Mouse (Mus musculus) brain, embryonic 14.5 days (tissue): ENCODE results near the gene Slc34a2. TPM values are rescaled to one million over a fixed set of nuclear protein-coding genes. Genes with fewer than 3 reads are reported as not detected.

Experiments used
- DNase-seq: peaks from one replicate; pipeline ENCODE4 v3.0.0-alpha.2; 2011; ENCODE audit warnings: low read depth
- CTCF ChIP-seq: fragments of 200-500 bp; IDR thresholded peaks from 2 replicates; pipeline ENCODE4 v1.5.1; 2012; ENCODE audit warnings: inconsistent platforms, mild to moderate bottlenecking, moderate library complexity, borderline replicate concordance; ENCODE audit not compliant: insufficient read depth, insufficient read length; ENCODE audit errors: extremely low read depth
- POLR2A ChIP-seq: fragments of 200-500 bp; IDR thresholded peaks from 2 replicates; pipeline ENCODE4 v1.6.1; 2012; ENCODE audit warnings: mild to moderate bottlenecking, inconsistent platforms, borderline replicate concordance; ENCODE audit not compliant: poor library complexity, insufficient read depth, insufficient read length, severe bottlenecking; ENCODE audit errors: extremely low read depth
- polyA plus RNA-seq: library from polyadenylated mRNA; depleted of rRNA; stranded (reverse); fragments of >200 nt; gene quantifications from 2 replicates; pipeline ENCODE4 v1.2.3, GENCODE M21; 2012; rRNA removed

Gene Slc34a2
- 0.04 and 0.11 TPM in 2 replicates for polyA plus RNA-seq

GRCm38 (mm10) chr5:53037781-53038180, at the start of gene Slc34a2:
TSS of gene Slc34a2 (plus strand) at chr5:53038081.
- no peak for TF ChIP-seq CTCF
- no peak for TF ChIP-seq POLR2A

GRCm38 (mm10) chr5:52990687-52991341, 47.1 kb upstream of the Slc34a2 start:
- DNase-seq: no peak
- TF ChIP-seq POLR2A (no peak), CTCF (no peak)

More at GRCm38 (mm10) chr5:53037781-53038180, at the start of gene Slc34a2:
- DNase-seq: no peak

DNA sequence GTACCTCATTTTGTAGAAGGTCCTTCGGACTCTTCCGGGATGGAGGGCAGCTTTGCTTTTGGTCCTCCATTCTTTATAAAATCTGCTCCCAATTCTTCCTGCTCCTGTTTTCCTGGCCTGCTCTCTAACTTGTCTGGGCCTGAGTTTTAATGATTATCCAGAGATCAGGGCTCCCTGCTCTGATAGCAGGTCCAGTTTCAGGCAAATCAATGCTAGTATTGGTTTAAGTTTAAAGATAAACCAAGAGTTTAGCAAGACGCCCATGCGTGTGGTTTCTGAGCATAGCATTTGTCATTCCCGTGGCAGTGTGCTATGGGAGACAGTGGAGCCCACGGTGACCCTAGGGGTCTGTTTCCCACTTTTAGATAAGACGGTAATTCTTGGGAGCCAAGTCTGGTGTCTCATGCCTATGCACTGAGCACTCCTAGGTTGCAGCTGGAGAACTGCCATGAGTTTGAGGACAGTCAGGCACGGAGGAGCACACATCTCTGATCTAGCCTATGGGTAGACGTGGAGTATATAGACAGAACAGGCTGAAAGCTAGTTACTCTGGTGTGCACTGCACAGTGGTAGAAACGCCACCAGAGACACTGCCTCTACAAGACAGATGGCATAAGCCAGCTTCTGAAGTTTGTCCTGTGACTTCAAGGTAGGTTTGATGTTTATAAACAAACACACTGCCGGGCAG, 45.5 kb upstream of the Slc34a2 start:
- TF ChIP-seq POLR2A (no peak), CTCF (no peak)
- no peak for DNase-seq

DNA sequence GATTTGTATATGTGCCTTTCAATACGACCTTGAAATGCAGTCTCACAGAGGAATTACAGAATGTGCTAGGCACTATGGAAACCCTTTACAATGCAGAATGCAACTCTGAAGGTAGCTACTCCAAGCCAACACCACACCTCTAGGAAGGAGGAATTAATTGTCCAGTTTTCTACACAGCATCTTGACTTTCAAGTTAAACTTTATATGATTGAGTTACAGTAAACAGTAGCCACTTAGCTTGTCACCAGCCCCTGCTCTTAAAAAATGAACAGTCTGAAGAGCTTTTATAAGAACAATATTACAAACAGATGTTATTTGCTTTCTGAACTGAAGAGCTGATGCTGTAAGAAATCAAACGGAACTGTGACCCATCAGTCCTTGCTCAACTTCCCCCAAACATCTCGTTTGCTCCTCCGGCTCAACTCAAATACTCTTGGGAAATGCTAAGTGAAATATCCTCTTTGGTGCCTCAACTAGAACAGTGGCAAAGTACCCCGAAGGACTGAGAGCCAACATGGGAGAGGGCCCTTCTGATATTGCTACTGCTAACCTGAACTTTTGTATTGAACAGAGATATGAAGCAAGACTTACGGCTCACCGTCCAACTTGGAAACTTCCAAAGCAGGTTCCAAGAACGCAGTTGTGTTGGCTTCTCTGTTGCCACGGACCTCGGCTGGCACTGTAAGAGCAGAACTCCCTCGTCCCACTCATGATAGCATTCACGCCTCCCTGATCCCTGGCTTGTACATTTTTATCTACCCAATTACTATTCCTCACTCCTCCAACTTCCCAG, 44.2 kb upstream of the Slc34a2 start:
- no peak for TF ChIP-seq POLR2A
- no peak for TF ChIP-seq CTCF
- DNase-seq: no peak

- DNase-seq: no peak
- TF ChIP-seq POLR2A: no peak
- TF ChIP-seq CTCF: no peak
Measured at GRCm38 (mm10) chr5:52995461-52995860, 42.4 kb upstream of the Slc34a2 start.

GRCm38 (mm10) chr5:52996145-52996544, 41.7 kb upstream of the Slc34a2 start:
- DNase-seq: no peak
- no peak for TF ChIP-seq POLR2A
- no peak for TF ChIP-seq CTCF

DNA sequence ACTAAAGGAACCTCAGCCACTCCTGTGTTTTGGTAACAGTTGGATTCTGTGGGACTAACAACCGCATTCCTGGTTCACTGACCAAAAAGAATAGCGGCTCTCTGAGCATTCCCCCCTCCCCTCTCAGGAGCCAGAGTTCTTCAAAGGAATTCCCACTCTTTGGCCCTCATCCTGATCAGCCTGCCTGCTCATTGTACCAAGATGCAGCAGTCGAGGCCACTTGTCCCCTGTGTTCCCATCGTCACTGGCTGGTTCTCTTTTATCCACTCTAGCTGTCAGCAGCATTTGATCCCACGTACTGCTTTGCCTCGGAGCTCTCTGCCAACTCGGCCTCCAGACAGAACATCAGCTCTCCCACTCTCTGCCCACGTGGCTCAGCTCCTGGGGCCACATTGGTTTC, 41.3 kb upstream of the Slc34a2 start:
- peak; percentile 70 for DNase-seq
- no peak for TF ChIP-seq POLR2A

- DNase-seq: no peak
- no peak for TF ChIP-seq CTCF
- TF ChIP-seq POLR2A: no peak
Measured at GRCm38 (mm10) chr5:52997032-52997431, 40.8 kb upstream of the Slc34a2 start.

DNA sequence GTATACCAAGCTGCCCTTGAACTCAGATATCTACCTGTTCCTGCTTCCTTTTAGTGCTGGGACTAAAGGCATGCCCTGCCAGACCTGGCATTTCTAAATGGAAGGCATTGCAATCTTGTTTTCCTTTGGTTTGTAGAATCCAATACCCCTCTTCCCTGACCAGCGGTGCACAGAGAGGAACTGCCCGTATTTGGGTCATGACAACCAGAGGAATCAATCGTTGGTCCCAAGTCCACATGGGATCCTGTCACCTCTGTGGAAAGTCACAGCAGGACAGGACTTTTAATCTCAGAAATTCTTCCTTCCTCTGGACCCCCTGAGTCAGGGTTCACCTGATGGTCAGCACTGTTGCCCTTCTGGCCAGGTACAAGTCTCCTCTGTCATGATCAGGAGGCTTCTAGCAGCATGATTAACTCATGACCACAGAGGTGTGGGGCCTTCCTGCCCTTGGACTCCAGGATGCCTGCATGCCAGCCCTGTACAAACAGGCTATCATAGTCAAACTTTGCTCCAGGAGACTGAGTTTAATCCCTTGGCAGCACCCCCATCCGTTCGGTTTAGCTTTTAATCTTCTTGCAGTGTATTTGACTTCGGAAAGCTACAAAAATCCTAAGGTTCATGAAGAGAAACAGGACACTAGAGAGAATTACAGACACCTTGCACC, 39.7 kb upstream of the Slc34a2 start:
- TF ChIP-seq POLR2A: no peak
- no peak for TF ChIP-seq CTCF
- DNase-seq: no peak

DNA sequence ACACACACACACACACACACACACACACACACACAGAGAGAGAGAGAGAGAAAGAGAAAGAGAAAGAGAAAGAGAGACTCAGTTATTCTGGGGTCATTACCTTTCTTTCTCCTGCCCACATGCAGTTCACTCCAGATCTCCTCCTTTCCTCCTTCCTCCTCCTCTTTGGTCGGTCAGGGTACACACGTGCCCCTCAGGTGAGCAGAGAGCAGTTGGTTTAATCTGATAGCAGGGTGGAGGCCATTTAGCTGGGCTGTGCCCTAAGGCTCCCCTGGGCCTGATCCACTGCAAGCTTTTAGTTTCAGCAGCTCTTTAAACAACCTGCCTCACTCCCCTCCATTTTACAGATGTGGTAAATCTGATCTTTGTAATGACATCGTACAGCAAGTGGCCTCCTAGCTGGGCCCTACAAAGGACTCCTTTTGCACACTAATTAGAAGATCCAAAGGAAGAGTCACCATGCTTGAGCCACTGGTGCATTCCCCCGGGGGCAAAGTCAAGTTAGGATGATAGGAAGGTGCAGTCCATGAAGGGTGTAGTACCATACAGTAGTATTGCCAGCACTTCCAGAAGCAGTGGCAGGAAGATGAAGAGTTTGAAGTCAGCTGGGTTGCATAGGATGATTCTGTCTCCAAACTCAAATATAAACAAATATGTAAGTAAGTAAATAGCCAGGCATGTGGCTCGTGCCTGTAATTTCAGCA, 37.6 kb upstream of the Slc34a2 start:
- DNase-seq: no peak
- TF ChIP-seq CTCF (no peak), POLR2A (no peak)

GRCm38 (mm10) chr5:53002599-53003203, 35.2 kb upstream of the Slc34a2 start:
- DNase-seq: peak; percentile 37
- TF ChIP-seq CTCF: no peak
- no peak for TF ChIP-seq POLR2A

- no peak for TF ChIP-seq POLR2A
- TF ChIP-seq CTCF: no peak
- no peak for DNase-seq
Measured at GRCm38 (mm10) chr5:53003495-53003894, 34.4 kb upstream of the Slc34a2 start.
